Mouse (Mus musculus): ENCODE results near the gene Tspan9.

Tspan9 gene

GRCm38 (mm10) chr6:128143390-128144020, at the start of gene Tspan9:
Tspan9 (minus strand) TSS chr6:128143594.
- DNase-seq (ENCODE audit: low spot score in 2 of 2), result peak; percentile 8 to 49

GRCm38 (mm10) chr6:128183521-128183920, 40.1 kb upstream of the Tspan9 start:
- no peak for DNase-seq (ENCODE audit: low spot score in 2 of 2)

GRCm38 (mm10) chr6:128181176-128181575, 37.8 kb upstream of the Tspan9 start:
- no peak for DNase-seq (ENCODE audit: low spot score in 2 of 2)

- no peak for DNase-seq (ENCODE audit: low spot score in 2 of 2)
These were observed 36.3 kb upstream of the Tspan9 start for GRCm38 (mm10) chr6:128179651-128180050.

GRCm38 (mm10) chr6:128179247-128179646, 35.9 kb upstream of the Tspan9 start:
- DNase-seq (ENCODE audit: low spot score in 2 of 2), result no peak

- no peak for DNase-seq (ENCODE audit: low spot score in 2 of 2)
These were observed 35.3 kb upstream of the Tspan9 start for GRCm38 (mm10) chr6:128178681-128179080.

GRCm38 (mm10) chr6:128168785-128169679, 25.6 kb upstream of the Tspan9 start:
- no peak for DNase-seq (ENCODE audit: low spot score in 2 of 2)

GRCm38 (mm10) chr6:128165564-128165963, 22.2 kb upstream of the Tspan9 start:
- no peak for DNase-seq (ENCODE audit: low spot score in 2 of 2)

GRCm38 (mm10) chr6:128164632-128165031, 21.2 kb upstream of the Tspan9 start:
- no peak for DNase-seq (ENCODE audit: low spot score in 2 of 2)

GRCm38 (mm10) chr6:128159092-128159491, 15.7 kb upstream of the Tspan9 start:
- no peak for DNase-seq (ENCODE audit: low spot score in 2 of 2)

GRCm38 (mm10) chr6:128158031-128158430, 14.6 kb upstream of the Tspan9 start:
- DNase-seq (ENCODE audit: low spot score in 2 of 2), result no peak

GRCm38 (mm10) chr6:128156476-128156875, 13.1 kb upstream of the Tspan9 start:
- DNase-seq (ENCODE audit: low spot score in 2 of 2), result no peak

- no peak for DNase-seq (ENCODE audit: low spot score in 2 of 2)
These were observed 12.5 kb upstream of the Tspan9 start for GRCm38 (mm10) chr6:128155935-128156334.

GRCm38 (mm10) chr6:128145765-128146164, 2.4 kb upstream of the Tspan9 start:
- no peak for DNase-seq (ENCODE audit: low spot score in 2 of 2)

GRCm38 (mm10) chr6:128142369-128143278, 770 bp downstream of the Tspan9 start:
- peak in 1 of 2 experiments; percentile 16 for DNase-seq (ENCODE audit: low spot score in 2 of 2)

GRCm38 (mm10) chr6:128140724-128141123, 2.7 kb downstream of the Tspan9 start:
- DNase-seq (ENCODE audit: low spot score in 2 of 2), result no peak

- no peak for DNase-seq (ENCODE audit: low spot score in 2 of 2)
These were observed 5.5 kb downstream of the Tspan9 start for GRCm38 (mm10) chr6:128137855-128138254.

- no peak for DNase-seq (ENCODE audit: low spot score in 2 of 2)
These were observed 6.7 kb downstream of the Tspan9 start for GRCm38 (mm10) chr6:128136654-128137053.

GRCm38 (mm10) chr6:128135459-128135858, 7.9 kb downstream of the Tspan9 start:
- DNase-seq (ENCODE audit: low spot score in 2 of 2), result no peak

- DNase-seq (ENCODE audit: low spot score in 2 of 2), result no peak
These were observed 8.4 kb downstream of the Tspan9 start for GRCm38 (mm10) chr6:128135006-128135405.

- DNase-seq (ENCODE audit: low spot score in 2 of 2), result no peak
These were observed 9.0 kb downstream of the Tspan9 start for GRCm38 (mm10) chr6:128134196-128134924.

All from spleen, postnatal 10 days (tissue).